Mouse (Mus musculus): ENCODE data around the gene Tmem29. TPM values are rescaled to one million over a fixed set of nuclear protein-coding genes. Genes with fewer than 3 reads are reported as not detected.
"Not testable (repeated sequence)": the region's sequence is repeated elsewhere in the genome, so short reads cannot be mapped to it uniquely, and the experiment has no call there.

Tmem29 gene
- 41.5 and 42.2 TPM in 2 replicates for polyA plus RNA-seq (2016; fragmentation: Nextera tagmentation; extraction: Ambion mirVana)

DNA sequence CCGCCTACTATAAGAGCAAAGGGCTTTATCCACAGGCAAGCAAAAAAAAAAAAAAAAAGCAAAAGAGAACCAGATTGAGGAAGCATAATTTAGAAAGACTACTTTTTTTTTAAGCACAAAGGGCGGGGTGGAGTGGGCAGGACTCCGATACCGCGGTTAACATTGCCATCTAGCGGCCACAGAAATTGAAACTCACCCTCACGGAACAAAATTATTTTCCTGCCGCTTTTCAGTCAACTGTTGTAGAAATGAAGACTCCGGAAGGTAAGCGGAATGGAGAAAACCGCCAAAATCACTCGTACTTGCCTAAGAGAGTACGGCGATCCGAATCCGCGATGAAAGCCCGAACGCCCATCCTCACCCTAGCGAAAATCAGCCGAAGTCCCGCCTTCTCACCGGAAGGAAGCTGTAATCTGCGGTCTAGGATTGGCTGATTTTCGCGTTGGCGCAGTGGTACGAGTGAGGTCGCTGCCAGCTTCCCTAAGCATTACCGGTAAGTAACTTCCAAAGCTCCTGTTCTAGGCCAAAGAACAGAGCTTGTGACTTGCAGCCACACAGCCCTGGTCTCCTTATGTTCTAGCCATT is at the start of gene Tmem29:
Gene Tmem29 (minus strand): TSS at position 389 of the 585 bp plus-strand sequence.
- Histone ChIP-seq H3K9me3 (replicated peaks) (no peaks in the 10 kb centered on the region), H3K4me3 (peak within 1 kb of the TSS; percentile 50), H3K27me3 (ENCODE audit: low read depth, poor library complexity, severe bottlenecking) (no peaks in the 10 kb centered on the region), H3K27ac (replicated peaks) (peak within 1 kb of the TSS; percentile 82), H3K36me3 (no peaks in the 10 kb centered on the region), H3K4me1 (peaks cover 7% of the 10 kb centered on the region; the same call in 1 of the 2 replicates)
- 5% methylated on average over 30 of the region's 30 CpGs for WGBS
- DNase-seq (ENCODE audit: low spot score) = peak; percentile 76

DNA sequence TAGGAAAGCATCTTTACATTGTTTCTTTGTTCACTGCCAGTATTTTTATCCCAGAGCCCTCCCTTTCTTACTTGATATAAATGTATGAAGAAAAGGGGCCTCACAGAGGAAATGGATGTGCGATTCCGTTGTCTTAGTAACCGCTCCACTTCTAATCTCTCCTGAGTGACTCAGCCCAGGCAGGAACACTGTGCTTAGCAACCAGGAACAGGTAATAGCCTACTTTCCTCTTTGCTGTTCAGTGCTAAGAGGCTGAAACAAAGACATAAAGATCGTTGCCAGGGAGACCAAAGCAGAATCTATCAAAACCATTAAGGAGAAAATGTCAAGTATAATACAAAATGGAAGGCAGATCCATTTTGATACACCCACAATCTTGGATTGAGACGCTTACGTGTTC is 49.7 kb upstream of the Tmem29 start:
- WGBS = 90% methylated on average over 6 of the region's 6 CpGs
- Histone ChIP-seq H3K4me3 (no peak overlapping the region), H3K27me3 (ENCODE audit: low read depth, poor library complexity, severe bottlenecking) (no peaks in the 10 kb centered on the region), H3K4me1 (no peaks in the 10 kb centered on the region), H3K27ac (replicated peaks) (no peak overlapping the region), H3K9me3 (replicated peaks) (no peaks in the 10 kb centered on the region), H3K36me3 (peaks cover 3% of the 10 kb centered on the region; the same call in 1 of the 2 replicates)
- DNase-seq (ENCODE audit: low spot score) = no peak

DNA sequence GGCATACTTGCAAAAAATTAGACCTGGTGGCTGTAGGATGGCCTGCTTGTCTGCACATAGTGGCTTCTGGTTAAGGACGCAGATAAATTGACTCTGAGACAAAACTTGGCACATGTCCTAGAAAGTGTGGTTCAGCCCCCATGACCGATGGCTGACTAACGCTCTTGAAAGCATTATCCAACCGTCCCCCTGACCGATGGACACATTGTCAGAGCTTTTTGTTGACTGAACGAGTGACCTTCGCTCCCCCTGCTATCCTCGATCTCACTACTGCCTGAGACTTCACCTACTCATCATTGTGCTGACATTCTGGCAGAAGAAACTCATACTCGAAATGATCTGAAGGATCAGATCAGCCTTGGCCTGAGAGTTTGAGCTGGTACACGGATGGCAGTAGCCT is 28.9 kb upstream of the Tmem29 start:
- H3K27ac ChIP-seq (replicated peaks); DNase-seq (ENCODE audit: low spot score); H3K27me3 ChIP-seq (ENCODE audit: low read depth, poor library complexity, severe bottlenecking); H3K4me1 ChIP-seq; H3K36me3 ChIP-seq; H3K4me3 ChIP-seq; H3K9me3 ChIP-seq (replicated peaks): not testable (repeated sequence)
- 78% methylated on average over 3 of the region's 10 CpGs for WGBS

DNA sequence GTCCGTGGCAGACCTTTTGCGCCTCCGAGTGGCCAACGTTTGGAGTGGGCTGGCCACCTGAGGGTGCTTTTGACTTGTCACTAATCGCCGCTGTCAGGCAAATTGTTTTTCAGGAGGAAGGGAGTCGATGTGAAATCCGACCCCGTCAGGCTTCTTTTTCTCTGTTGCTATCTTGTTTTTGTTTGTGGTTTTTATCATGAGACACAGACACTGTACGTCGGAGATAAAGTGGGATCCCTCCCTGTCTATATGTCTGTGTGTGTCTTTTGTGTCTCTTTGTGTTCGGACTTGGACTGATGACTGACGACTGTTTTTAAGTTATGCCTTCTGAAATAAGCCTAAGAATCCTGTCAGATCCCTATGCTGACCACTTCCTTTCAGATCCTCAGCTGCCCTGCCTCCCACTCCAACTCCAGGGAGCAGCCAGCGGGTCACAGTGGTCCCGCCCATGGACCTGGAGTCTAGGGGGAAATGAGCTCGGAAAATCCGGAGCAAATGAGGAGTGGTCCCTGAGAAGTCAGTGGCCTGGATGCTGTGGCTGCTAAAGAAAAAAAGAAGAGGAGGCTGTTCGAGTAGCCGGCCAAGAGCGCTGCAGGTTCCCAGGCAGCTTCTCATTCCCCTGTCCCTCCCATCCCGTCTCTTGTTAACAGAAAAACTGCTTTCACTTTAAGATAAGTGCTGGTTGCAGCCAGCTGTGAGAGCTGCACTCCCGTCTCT is 27.5 kb upstream of the Tmem29 start:
- WGBS = 68% methylated on average over 12 of the region's 22 CpGs

DNA sequence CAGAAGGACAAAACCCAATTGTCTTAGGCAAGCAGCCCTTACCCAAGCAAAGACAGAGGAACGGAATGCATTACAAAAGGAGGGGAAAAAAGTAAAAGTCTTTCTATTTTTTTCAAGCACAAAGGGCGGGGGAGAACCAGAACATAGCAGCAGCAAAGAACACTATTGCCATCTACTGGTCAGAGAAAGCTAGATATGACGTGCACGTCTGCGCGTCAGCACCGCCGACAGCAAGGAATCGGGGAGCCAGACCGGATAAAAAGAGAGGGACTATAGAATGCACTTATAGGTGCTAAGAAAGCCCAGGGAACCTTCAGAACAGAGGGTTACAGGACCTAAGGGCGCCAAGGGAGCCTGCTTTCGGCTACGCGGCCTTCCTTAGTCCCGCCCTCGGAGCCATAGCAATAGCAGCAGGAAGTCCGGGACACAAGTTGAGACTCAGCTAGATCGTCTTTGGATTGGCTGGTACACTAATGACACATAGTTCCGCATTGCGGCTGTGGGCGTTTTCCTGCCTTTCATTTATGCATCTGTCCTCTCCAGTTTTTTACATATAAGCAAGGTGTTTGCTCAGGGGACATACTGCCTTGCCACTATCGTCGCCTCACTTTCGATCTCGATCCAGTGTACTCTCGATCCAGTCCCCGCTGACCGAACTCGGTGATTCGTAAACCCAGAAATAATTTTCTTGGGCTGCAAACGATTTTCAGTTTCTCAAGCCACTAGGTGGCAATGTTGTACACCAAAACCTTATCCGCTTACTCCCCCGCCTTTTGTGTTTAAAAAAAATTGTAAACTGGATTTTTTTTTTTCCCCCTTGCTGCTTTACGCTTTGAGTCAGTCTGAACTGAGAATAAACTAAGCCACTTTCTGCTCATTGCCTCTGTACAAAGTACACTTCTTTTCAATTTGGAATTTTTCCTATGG is 19.2 kb upstream of the Tmem29 start:
- Histone ChIP-seq H3K4me3 (peak overlapping the region; percentile 57), H3K9me3 (replicated peaks) (no peaks in the 10 kb centered on the region), H3K27ac (replicated peaks) (peak overlapping the region; percentile 90), H3K36me3 (no peaks in the 10 kb centered on the region), H3K27me3 (ENCODE audit: low read depth, poor library complexity, severe bottlenecking) (no peaks in the 10 kb centered on the region), H3K4me1 (0 out of 2 replicates have a peak, but pooled peaks cover 2% of the 10 kb centered on the region)
- WGBS = 2% methylated on average over 34 of the region's 34 CpGs
- DNase-seq (ENCODE audit: low spot score) = peak; percentile 75

More for the DNA sequence above, 27.5 kb upstream of the Tmem29 start:
- not testable (repeated sequence) for H3K27me3 ChIP-seq (ENCODE audit: low read depth, poor library complexity, severe bottlenecking); H3K4me1 ChIP-seq; H3K36me3 ChIP-seq; DNase-seq (ENCODE audit: low spot score); H3K9me3 ChIP-seq (replicated peaks); H3K27ac ChIP-seq (replicated peaks); H3K4me3 ChIP-seq

DNA sequence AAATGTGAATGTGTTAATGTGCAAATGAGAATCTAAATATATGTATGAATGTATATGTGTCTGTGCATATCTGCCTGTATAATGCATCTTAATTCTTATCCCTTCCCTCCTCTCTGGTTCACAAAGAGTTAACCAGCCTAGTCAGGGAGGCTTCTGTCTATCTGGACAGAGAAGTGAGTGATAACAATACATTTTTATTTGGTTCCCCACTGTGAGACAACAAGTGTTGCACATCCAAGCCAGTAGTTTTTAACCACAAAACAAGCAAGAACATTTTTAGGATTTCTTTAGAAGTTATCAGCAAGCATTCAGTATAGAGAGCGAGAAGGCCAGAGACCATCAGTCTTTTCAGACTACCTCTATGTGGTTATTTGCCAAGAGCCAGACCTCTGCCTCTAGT is 12.5 kb upstream of the Tmem29 start:
- Histone ChIP-seq H3K9me3 (replicated peaks) (no peaks in the 10 kb centered on the region), H3K27ac (replicated peaks) (no peak overlapping the region), H3K36me3 (no peaks in the 10 kb centered on the region), H3K4me3 (no peak overlapping the region), H3K27me3 (ENCODE audit: low read depth, poor library complexity, severe bottlenecking) (no peaks in the 10 kb centered on the region), H3K4me1 (no peaks in the 10 kb centered on the region)
- 91% methylated on average over 1 of the region's 1 CpGs for WGBS
- DNase-seq (ENCODE audit: low spot score) = no peak

DNA sequence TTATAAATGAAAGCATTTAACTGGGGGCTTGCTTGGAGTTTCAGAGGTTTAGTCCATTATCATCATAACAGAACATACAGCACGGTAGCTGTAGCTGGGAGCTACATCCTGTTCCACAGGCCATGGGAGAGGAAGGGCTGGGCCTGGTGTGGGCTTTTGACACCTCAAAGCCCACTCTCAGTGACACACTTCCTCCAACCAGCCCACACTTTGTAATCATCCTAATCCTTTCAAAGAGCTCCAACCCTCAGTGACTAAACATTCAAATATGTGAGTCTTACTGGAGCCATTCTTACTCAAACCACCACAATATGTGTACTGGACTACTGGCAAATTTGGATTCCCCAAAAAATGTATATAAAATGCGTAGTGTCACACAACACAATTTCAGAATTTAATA is 9.3 kb upstream of the Tmem29 start:
- Histone ChIP-seq H3K36me3 (no peaks in the 10 kb centered on the region), H3K27me3 (ENCODE audit: low read depth, poor library complexity, severe bottlenecking) (no peaks in the 10 kb centered on the region), H3K4me3 (no peak overlapping the region), H3K4me1 (no peaks in the 10 kb centered on the region), H3K27ac (replicated peaks) (no peak overlapping the region), H3K9me3 (replicated peaks) (no peaks in the 10 kb centered on the region)
- 83% methylated on average over 2 of the region's 2 CpGs for WGBS
- DNase-seq (ENCODE audit: low spot score) = no peak

DNA sequence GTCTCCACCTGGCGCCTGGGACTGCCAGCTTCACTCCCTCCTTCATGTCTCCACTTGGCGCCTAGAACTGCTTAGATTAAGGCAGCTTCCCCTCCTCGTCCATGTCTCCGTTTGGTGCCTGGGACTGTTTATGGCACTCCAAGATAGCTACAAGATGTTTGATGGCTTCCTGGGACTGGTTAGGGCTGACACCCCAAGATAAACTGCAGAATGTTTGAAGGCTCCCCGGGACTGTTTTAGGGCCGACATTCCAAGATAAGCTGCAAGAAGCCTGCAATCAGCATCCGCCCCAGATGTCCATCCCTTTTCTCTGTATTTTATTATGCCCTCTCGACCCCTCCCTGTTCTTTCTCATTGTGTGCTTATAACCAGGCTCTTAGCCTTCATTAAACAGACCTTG is 7.9 kb upstream of the Tmem29 start:
- H3K27me3 ChIP-seq (ENCODE audit: low read depth, poor library complexity, severe bottlenecking); H3K4me3 ChIP-seq; H3K27ac ChIP-seq (replicated peaks); H3K4me1 ChIP-seq; H3K36me3 ChIP-seq; DNase-seq (ENCODE audit: low spot score); H3K9me3 ChIP-seq (replicated peaks): not testable (repeated sequence)
- 78% methylated on average over 8 of the region's 8 CpGs for WGBS

DNA sequence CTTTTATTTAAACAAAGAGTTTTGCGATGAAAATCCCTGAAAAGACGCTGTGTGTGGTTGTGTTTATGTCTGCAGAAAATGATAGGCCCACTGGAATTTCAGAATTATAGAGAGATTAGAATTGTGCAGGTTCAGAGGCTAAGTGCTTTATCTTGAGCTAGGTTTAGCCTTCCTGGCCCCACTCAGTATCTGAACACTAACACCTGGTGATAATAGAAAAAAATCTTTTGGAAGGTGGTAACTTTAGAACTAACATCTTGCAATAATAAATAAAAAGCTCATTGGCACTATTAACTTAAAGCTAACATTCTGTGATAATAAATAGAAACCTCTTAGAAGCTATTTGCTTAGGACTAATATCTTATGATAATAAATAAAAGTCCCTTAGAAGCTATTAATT is 1.2 kb upstream of the Tmem29 start:
- H3K4me3 ChIP-seq = no peak overlapping the region
- H3K36me3 ChIP-seq = no peaks in the 10 kb centered on the region
- no peak for DNase-seq (ENCODE audit: low spot score)
- no peaks in the 10 kb centered on the region for H3K27me3 ChIP-seq (ENCODE audit: low read depth, poor library complexity, severe bottlenecking)
- H3K27ac ChIP-seq (replicated peaks) = no peak overlapping the region
- peaks cover 7% of the 10 kb centered on the region; the same call in 1 of the 2 replicates for H3K4me1 ChIP-seq
- WGBS = 84% methylated on average over 2 of the region's 2 CpGs
- no peaks in the 10 kb centered on the region for H3K9me3 ChIP-seq (replicated peaks)

DNA sequence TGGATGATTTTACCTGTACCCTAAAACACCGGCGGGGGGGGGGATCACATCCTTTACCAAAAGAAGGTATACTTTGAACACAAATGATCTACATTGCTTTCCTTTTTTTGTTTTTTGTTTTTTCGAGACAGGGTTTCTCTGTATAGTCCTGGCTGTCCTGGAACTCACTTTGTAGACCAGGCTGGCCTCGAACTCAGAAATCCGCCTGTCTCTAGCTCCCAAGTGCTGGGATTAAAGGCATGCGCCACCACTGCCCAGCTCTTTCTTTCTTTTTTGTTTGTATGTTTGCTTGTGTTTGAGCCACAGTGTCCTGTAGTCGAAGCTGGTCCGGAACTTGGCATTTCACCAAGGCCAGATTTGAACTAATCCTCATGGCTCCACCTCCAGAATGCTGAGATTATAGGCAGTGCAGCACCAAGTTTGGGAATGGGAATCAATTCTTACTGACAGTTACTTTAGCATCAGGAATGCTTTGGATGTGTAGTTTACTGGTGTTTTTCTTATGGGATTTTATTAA is 515 bp upstream of the Tmem29 start:
- H3K9me3 ChIP-seq (replicated peaks) = no peaks in the 10 kb centered on the region
- peaks cover 7% of the 10 kb centered on the region; the same call in 1 of the 2 replicates for H3K4me1 ChIP-seq
- peak overlapping the region; percentile 50 for H3K4me3 ChIP-seq
- no peaks in the 10 kb centered on the region for H3K36me3 ChIP-seq
- whole genome bisulfite sequencing = 46% methylated on average over 8 of the region's 8 CpGs
- DNase-seq (ENCODE audit: low spot score) = no peak
- H3K27ac ChIP-seq (replicated peaks) = peak overlapping the region; percentile 82
- H3K27me3 ChIP-seq (ENCODE audit: low read depth, poor library complexity, severe bottlenecking) = no peaks in the 10 kb centered on the region

DNA sequence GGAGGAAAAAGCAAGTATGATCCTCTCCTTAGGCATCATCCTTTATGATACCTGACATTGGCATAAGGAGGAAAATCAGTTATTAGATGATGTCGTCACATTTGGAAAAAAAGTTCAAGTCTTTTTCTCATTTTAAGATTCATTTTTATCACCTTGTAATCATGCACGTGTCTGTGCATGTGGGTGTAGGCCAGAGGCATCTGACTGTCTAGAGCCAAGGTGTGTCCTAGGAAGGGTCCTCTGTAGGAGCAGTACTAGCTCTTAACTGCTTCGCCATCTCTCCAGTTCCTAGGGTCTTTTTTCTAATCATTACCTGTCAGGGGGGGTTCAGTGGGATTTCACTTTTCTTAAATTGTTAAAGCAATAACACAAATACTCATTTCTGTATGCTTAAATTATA is 818 bp downstream of the Tmem29 start:
- Histone ChIP-seq H3K36me3 (no peaks in the 10 kb centered on the region), H3K4me3 (peak overlapping the region; percentile 50), H3K4me1 (peaks cover 7% of the 10 kb centered on the region; the same call in 1 of the 2 replicates), H3K9me3 (replicated peaks) (no peaks in the 10 kb centered on the region), H3K27me3 (ENCODE audit: low read depth, poor library complexity, severe bottlenecking) (no peaks in the 10 kb centered on the region), H3K27ac (replicated peaks) (0 out of 2 replicates have a peak overlapping the region, but pooled peaks have one; percentile 9)
- no peak for DNase-seq (ENCODE audit: low spot score)
- 53% methylated on average over 3 of the region's 3 CpGs for WGBS

DNA sequence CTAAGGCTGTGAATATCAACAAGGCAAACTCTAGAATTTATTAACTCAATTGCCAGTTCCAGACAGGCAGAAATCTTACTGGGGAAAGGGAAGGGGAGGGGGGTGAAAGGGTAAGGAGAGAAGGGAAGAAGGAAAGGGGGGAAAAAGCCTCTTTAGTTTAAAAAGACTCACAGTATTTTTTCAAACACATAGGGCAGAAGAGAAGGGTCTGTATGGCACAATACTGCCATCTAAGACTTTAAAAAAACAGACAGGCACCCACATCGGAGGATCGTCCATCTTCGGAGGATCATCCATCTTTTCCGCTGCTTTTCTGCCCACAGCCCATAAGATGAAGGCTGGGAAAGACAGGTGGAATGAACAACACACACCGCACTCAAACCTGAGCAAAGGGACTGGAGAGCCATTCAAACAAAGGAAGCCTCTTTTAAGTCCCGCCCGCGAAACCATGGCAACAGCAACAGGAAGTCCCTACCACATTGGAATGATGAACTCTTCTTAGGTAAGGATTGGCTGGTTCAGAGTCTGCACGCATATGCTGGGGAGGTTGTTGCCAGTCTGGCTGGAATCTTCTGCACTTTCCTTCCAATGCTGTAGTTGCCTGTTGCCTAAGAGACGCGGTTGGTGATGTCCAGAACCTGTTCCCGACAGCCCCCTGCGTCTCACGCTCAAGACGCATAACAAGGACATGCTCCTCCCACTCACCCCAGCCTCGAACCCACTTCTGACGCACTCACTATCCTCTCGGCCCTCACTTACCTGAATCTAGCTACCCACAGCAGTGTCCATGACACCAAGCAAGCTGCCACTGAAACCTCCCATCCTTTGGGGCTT is 18.2 kb downstream of the Tmem29 start:
- Histone ChIP-seq H3K36me3 (no peaks in the 10 kb centered on the region), H3K27ac (replicated peaks) (peak overlapping the region; percentile 66), H3K4me1 (0 out of 2 replicates have a peak, but pooled peaks cover 3% of the 10 kb centered on the region), H3K9me3 (replicated peaks) (no peaks in the 10 kb centered on the region), H3K27me3 (ENCODE audit: low read depth, poor library complexity, severe bottlenecking) (no peaks in the 10 kb centered on the region), H3K4me3 (peak overlapping the region; percentile 47)
- peak; percentile 64 for DNase-seq (ENCODE audit: low spot score)
- WGBS = 22% methylated on average over 18 of the region's 18 CpGs
